Mouse (Mus musculus) olfactory bulb, adult 2 months (tissue): Measurements from ENCODE around the gene Ilk. TPM values are rescaled to one million over a fixed set of nuclear protein-coding genes. Genes with fewer than 3 reads are reported as not detected.
A peak's percentile ranks its signal among the peaks of the same experiment; 100 is the strongest.
"Not testable (repeated sequence)": the region's sequence is repeated elsewhere in the genome, so short reads cannot be mapped to it uniquely, and the experiment has no call there.

ENCODE experiments used
- H3K27ac ChIP-seq: fragments of 200-500 bp; 2 replicates; pipeline ENCODE4 v1.5.1; 2012; ENCODE audit warnings: low read depth, low read length; ENCODE audit not compliant: insufficient read depth
- H3K4me1 ChIP-seq: fragments of 200-500 bp; 2 replicates; pipeline ENCODE4 v1.6.1; 2012; ENCODE audit warnings: low read length; ENCODE audit not compliant: control insufficient read depth, insufficient read depth
- H3K4me3 ChIP-seq: fragments of 200-500 bp; 2 replicates; pipeline ENCODE4 v1.5.1; 2012; ENCODE audit warnings: mild to moderate bottlenecking, low read depth, low read length, moderate library complexity; ENCODE audit not compliant: insufficient read depth
- CTCF ChIP-seq: fragments of 200-500 bp; IDR thresholded peaks from 2 replicates; pipeline ENCODE4 v1.5.1; 2012; ENCODE audit warnings: low read depth, mild to moderate bottlenecking, low read length, moderate library complexity; ENCODE audit not compliant: insufficient read depth
- POLR2A ChIP-seq: fragments of 200-500 bp; IDR thresholded peaks from 2 replicates; pipeline ENCODE4 v1.6.1; 2012; ENCODE audit warnings: mild to moderate bottlenecking, low read depth, low read length, moderate library complexity; ENCODE audit not compliant: insufficient read depth
- WGBS: fragments of 180-500 bp; shearing (Covaris S2); methylation state at CpG from one replicate; pipeline ENCODE4 v1.1.7; 2018; 5-methylcytosine and 5-hydroxymethylcytosine counted together
- polyA plus RNA-seq: library from polyadenylated mRNA; stranded (reverse); fragments of >200 nt; gene quantifications from 2 replicates; pipeline ENCODE4 v1.2.4, GENCODE M21; 2012; ENCODE audit warnings: low replicate concordance; ENCODE audit not compliant: missing spikeins, insufficient read depth, insufficient read length

The Ilk gene
- polyA plus RNA-seq, 1 experiment, result not detected

DNA sequence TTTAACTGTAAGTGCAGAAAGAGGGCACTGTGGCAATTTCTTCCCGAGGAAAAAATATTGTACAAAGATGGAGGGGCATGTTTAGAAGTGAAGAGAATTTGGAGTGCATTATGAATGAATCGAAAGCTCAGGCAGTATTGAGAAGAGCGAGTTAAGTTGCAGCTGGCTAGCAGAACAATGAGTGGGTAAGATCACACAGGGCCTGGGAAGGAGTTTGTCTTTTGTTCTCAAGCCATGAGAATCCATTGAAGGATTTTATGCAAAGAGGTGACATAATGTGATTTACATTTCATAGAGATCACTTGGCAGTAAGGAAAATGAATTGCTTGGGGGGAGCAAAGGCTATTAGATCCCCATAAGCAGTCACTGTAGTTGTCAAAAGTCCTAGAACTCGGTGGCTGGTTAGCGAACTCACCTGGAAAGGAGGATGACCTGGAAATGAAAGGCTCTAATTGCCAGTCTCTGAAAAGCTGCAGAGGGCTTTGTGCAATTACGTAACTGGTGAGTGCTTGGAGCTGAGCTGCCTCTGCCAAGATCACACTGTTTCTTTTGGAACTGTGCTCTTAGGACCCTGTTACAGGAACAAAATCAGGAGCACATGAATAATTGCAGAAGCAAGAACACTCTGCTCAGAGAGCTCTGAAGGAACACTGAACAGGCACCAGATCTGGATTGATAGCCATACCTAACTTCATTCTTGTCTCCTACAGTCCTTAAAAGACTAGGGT lies 7.5 kb upstream of the Ilk start:
- 22% methylated on average over 6 of the region's 6 CpGs for WGBS
- Histone ChIP-seq H3K4me1 (no peaks in the 10 kb centered on the region), H3K4me3 (no peak overlapping the region), H3K27ac (peak overlapping the region; percentile 69)
- TF ChIP-seq POLR2A (no peak), CTCF (no peak)

DNA sequence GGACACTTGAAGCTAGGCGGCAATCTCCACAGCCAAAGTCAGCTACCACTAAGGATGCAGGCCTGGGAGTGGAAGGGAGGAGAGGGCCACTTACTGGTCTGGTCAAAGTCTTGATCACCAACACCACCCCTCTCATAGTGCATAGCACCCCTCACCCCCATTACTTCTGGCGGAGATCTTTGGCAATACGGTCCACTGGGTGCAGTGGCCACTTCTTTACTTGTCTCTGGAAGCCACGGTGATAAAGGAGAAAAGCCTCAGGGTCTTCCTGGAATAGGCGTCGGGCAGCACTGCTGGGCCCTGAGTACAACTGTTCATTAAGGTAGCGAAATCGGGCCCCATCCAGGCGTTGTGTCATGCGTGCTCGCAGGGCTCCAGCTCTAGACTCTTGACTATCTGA lies 2.6 kb upstream of the Ilk start:
- Histone ChIP-seq H3K4me1 (no peaks in the 10 kb centered on the region; the same call in 1 of the 2 replicates), H3K4me3 (no peak overlapping the region), H3K27ac (no peak overlapping the region)
- TF ChIP-seq POLR2A, result no peak
- no peak for TF ChIP-seq CTCF
- WGBS, result 94% methylated on average over 11 of the region's 11 CpGs

DNA sequence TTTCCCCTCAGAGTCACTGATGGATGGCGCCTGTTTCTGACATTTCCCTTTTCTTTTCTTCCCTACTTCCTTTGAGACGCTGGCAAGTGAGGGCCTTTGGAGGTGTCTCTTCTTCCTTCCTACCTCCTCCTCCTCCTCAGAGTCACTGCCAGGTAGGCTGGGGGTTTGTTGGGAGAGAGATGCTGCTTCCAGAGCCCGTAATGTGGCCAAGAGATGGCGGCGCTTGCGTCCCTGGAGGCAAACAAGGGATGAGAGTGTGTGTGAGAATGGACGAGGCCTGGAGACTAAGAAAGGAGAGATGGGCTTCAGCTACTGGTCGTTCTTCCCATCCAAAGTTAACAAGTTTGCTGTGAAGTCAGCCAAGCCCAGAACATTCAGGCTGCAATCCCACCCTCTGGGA lies 1.6 kb upstream of the Ilk start:
- WGBS, result 89% methylated on average over 8 of the region's 8 CpGs
- no peak overlapping the region for H3K27ac ChIP-seq
- H3K4me3 ChIP-seq, result no peak overlapping the region
- TF ChIP-seq POLR2A (no peak), CTCF (no peak)
- H3K4me1 ChIP-seq, result no peaks in the 10 kb centered on the region; the same call in 1 of the 2 replicates

DNA sequence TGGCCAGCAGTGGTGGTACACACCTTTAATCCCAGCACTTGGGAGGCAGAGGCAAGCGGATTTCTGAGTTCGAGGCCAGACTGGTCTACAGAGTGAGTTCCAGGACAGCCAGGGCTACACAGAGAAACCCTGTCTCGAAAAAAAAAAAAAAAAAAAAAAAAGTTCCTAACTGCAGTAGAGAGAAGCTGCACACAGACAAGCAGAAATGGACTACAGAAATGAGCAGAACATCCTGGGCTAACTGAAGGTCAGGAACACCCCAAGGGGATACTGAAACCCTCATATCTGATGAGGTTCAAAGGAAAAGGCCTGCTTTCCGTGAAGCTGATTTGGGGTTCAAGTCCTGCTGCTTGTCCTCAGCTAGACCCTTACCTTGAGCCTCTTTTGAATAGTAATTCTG lies 928 bp upstream of the Ilk start:
- H3K4me1 ChIP-seq, H3K27ac ChIP-seq, H3K4me3 ChIP-seq: not testable (repeated sequence)
- 44% methylated on average over 4 of the region's 4 CpGs for WGBS

DNA sequence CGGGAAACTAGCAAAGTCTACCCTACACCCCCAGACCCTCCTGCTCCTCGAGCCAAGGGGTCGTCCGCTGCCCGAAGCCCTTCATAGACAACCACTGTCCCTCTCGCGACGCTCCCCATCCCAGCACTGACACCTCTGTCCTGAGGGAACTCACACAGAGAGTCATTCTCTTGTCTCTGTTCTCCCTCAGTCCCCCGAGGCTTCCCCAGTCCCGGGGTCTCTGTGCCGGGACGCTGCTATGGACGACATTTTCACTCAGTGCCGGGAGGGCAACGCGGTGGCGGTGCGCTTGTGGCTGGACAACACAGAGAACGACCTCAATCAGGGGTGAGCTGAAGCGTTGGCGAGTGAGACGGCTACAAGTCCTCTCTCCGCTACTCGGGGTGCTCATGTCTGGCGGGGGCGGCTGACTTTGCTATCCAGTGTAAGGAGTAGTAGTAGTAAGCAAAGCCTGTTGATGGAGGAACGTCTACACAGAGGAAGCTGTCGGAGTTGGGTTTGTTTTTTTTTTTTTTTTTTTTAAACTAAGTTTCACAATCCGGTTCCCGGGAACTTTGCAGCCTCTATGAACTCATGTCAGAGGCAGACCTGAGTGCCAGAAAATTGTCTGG lies 624 bp downstream of the Ilk start, which contains the start of gene Rrp8:
Gene Rrp8, minus strand, starts transcription at position 475 of the 611 bp plus-strand sequence.
- peak within 1 kb of the TSS; percentile 71 for H3K27ac ChIP-seq
- no peaks in the 10 kb centered on the region; the same call in 1 of the 2 replicates for H3K4me1 ChIP-seq
- peak within 1 kb of the TSS; percentile 93 for H3K4me3 ChIP-seq
- TF ChIP-seq CTCF (no peak), POLR2A (no peak)
- WGBS, result under 1% methylated on average over 30 of the region's 30 CpGs

DNA sequence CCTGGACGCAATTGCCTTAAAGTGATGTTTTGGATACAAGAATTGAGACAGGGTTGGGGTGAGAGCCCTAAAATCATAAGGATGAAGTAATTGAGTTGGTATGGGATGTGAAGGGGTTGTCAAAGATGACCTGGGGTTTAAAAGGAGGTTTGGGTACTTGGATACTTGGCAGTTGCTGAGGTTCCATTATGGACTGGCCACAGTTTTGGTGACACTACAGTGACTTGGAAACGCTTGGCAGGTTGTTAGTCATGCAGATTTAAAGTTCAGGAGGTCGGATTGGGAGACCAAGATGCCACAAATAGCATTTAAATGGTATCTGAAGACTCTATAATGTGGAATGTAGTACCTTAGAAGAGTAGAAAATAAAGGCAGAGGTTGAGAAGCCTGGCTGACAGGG lies 1.3 kb downstream of the Ilk start:
- H3K4me1 ChIP-seq, result no peaks in the 10 kb centered on the region; the same call in 1 of the 2 replicates
- TF ChIP-seq POLR2A, result no peak
- TF ChIP-seq CTCF, result no peak
- H3K27ac ChIP-seq, result no peak overlapping the region
- 18% methylated on average over 3 of the region's 3 CpGs for WGBS
- H3K4me3 ChIP-seq, result no peak overlapping the region

DNA sequence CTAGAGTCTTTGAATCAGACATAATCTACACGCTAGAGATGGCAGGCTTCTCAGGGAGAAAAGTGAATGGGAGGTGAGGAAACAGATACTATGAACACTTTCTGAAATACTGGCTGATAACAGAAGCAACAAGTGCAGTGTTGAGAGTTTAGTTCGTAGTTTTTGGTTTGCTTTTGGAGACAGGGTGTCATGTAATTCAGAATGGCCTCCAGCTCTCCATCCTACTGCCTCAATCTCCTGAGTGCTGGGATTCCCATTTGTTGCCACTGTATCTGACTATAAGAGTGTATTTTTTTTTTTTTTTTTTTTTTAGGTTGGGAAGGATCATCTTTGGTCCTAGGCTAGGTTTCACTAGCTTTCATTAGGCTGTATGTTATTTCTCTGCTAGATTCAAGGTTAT lies 1.9 kb downstream of the Ilk start:
- 64% methylated on average over 2 of the region's 2 CpGs for WGBS
- Histone ChIP-seq H3K4me3 (no peak overlapping the region), H3K4me1 (peaks cover 5% of the 10 kb centered on the region), H3K27ac (no peak overlapping the region)
- TF ChIP-seq CTCF, result no peak
- no peak for TF ChIP-seq POLR2A

DNA sequence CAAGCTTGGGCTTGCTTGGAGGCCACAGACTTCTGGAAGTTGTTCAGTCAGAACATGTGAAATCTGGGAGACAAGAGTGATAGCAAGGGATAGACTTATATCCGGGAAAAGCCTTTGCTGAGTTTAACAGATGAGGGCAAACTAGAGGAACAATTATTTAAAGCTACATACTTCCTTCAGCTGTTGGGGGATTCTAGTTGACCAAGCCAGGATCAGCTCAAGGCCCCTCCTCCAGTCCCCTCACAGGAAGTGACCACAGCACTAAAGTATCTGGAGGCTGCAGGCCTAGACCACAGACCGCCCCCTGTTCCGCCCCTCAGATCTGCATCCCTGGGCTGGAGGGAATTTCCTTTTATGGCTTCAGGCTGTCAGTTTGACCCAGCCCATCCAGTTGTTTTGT lies 2.6 kb downstream of the Ilk start:
- peaks cover 7% of the 10 kb centered on the region for H3K4me1 ChIP-seq
- H3K4me3 ChIP-seq, result no peak overlapping the region
- 33% methylated on average over 3 of the region's 3 CpGs for WGBS
- H3K27ac ChIP-seq, result no peak overlapping the region
- no peak for TF ChIP-seq CTCF
- no peak for TF ChIP-seq POLR2A

DNA sequence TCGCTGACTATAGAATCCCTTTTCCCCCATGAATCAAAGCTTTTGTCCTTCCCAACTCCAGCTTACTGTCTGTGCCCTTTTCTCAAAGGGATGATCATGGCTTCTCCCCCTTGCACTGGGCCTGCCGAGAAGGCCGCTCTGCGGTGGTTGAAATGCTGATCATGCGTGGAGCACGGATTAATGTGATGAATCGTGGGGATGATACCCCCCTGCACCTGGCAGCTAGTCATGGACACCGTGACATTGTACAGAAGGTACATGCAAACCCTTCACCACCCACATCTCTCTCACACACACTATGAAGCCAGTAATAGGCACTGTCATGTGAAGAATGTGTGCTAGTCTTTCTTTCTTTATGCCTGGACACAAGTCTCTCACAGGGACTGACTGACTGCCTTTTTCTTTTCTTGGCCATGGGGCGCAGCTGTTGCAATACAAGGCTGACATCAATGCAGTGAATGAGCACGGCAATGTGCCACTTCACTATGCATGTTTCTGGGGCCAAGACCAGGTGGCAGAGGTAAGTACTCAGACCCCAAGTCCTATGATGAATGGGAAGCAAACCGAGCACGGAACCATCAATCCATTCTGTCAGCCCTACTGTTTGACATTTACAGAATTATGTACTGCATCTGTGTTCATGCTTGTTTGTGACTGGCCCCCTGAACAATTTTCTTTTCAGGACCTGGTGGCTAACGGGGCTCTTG lies 3.9 kb downstream of the Ilk start:
- peaks cover 7% of the 10 kb centered on the region for H3K4me1 ChIP-seq
- WGBS, result 82% methylated on average over 13 of the region's 13 CpGs

More for the DNA sequence above, 3.9 kb downstream of the Ilk start:
- no peak for TF ChIP-seq CTCF
- TF ChIP-seq POLR2A, result no peak
- no peak overlapping the region for H3K4me3 ChIP-seq
- H3K27ac ChIP-seq, result no peak overlapping the region
